Mouse (Mus musculus) kidney, postnatal 4 days (tissue): Measurements from ENCODE around the gene Susd2.

ENCODE experiments used
- DNase-seq, 2 experiments: peaks; one replicate each; pipeline ENCODE4 v3.0.0; 2021; ENCODE audit warnings: mixed read lengths in 2 of 2

Susd2 gene

DNA sequence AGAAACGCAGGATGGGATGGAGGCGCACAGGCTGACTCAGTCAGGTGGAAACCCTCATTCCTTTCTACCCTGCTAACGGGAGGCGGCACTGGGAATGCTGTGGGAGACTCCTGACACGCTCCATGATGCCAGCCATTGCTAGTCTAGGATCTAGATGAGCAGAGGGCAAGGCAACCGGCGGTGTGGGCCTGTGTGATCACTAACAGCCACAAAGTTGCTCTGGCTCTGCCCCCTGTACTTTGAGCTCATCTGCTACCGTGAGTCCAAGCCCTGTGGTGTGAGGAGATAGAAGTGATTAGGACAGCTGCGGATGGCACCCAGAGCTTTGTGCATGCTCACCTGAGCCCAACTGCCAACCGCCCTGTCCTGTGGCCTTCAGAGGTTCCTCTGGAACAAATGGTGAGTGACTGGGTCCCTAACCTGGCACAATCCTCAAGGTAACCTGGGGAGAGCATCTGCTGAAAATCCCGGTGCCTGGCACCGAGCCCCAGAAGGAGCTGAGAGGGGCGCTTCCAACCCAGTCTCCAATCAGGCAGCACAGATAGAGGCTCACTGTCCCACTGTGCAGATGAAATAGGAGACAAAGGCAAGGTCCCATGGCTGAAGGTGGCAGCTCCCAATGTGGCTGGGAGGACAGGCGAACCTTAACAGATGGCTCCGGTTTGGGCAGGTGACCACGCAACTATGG lies 7.7 kb upstream of the Susd2 start:
- peak in 1 of 2 experiments; percentile 39 for DNase-seq

GRCm38 (mm10) chr10:75650306-75650902 lies 6.6 kb upstream of the Susd2 start:
- no peak for DNase-seq

GRCm38 (mm10) chr10:75649406-75649995 lies 5.7 kb upstream of the Susd2 start:
- no peak for DNase-seq

GRCm38 (mm10) chr10:75649001-75649400 lies 5.2 kb upstream of the Susd2 start:
- DNase-seq: no peak

GRCm38 (mm10) chr10:75648091-75648490 lies 4.3 kb upstream of the Susd2 start:
- DNase-seq: no peak

DNA sequence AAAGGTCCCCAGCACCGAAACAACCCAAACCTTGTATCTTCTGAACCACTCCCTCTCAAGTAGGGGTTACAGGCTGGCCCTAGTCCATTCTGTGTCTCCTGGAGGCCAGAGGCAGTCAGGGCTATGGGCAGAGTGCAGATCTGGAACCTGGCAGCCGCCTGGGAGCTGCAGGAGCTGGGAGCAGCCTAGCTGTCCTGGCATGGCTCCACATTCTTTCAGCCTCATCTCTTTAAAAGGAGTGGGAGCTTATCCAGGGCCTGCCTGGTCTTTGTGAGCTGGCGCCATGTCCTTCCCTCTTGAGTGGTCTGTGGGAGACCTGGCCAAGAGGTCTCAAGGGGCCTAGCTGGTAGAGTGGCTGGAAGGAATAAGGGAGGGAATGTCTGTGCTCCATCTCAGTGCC lies 3.6 kb upstream of the Susd2 start:
- DNase-seq: peak in 1 of 2 experiments; percentile 41

- no peak for DNase-seq
Observed at GRCm38 (mm10) chr10:75646406-75646805, 2.6 kb upstream of the Susd2 start.

- no peak for DNase-seq
Observed at GRCm38 (mm10) chr10:75645616-75646015, 1.8 kb upstream of the Susd2 start.

- DNase-seq: no peak
Observed at GRCm38 (mm10) chr10:75642891-75643290, 917 bp downstream of the Susd2 start.

DNA sequence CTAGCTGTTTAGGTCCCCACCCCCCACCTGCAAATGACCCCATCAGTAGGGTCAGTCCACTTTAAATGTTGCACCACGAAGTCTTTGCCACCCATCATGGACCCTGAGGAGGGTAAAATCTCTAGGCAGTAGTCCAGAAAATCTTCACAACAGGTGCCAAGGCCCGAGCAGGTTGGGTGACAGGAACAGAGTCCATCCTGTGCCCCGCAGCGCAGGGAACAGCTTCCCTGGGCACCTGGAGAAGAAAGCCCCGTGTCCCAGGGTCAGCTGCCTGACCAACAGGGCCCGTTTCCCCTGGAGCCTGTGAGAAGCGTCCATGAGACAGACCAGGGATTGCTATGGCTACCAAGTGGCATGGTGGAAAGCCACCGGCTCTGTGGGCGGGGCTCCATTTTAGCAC lies 1.4 kb downstream of the Susd2 start:
- no peak for DNase-seq

GRCm38 (mm10) chr10:75641721-75642222 lies 2.0 kb downstream of the Susd2 start:
- DNase-seq: no peak

- peak in 1 of 2 experiments; percentile 0 for DNase-seq
Observed at GRCm38 (mm10) chr10:75637711-75638110, 6.1 kb downstream of the Susd2 start.

DNA sequence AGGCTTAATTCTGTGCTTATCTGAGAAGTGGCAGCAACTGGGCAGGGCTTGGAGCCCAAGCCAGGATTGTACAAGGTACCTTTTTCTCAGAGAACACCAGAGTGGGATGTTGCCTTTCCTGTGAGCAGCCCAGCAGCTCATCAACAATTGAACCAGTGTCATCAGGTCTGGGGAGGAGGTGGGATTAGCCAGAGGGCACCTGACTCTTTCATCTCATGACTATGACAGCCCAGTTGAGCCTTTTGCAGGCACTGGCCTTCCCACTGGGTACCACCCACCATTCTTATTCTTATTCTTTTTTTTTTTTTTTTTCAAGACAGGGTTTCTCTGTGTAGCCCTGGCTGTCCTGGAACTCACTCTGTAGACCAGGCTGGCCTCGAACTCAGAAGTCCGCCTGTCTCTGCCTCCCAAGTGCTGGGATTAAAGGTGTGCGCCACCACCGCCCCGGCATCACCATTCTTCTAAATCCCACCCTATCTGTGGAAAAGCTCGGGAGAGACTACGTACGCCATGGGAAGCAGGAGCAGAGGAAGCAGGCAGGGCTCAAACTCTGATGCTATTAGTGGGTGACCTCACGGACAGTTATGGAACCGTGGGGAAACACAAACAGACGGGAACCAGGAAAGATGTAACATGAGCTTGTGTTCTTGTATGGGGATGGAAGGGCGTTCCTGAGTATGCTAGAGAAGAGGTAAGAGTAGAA lies 7.6 kb downstream of the Susd2 start:
- DNase-seq: peak in 1 of 2 experiments; percentile 1

DNA sequence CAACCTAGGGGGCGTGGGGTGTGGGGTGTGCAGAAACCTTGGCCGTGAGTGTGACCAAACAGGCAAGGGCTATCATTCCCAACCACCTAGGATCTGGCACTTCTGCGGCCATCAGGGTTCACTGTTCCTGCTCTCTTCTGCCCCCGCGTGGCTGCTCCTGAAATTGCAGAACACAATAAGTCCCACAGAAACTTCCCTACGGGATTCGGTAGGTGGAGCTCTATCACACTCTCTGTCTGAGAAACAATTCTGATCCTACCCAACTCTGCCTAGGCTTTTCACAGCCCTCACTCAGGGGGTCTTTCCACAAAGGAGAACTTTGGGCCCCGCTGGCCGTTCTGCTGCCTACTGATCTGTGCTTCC lies 8.1 kb downstream of the Susd2 start:
- DNase-seq: peak; percentile 83 to 85

DNA sequence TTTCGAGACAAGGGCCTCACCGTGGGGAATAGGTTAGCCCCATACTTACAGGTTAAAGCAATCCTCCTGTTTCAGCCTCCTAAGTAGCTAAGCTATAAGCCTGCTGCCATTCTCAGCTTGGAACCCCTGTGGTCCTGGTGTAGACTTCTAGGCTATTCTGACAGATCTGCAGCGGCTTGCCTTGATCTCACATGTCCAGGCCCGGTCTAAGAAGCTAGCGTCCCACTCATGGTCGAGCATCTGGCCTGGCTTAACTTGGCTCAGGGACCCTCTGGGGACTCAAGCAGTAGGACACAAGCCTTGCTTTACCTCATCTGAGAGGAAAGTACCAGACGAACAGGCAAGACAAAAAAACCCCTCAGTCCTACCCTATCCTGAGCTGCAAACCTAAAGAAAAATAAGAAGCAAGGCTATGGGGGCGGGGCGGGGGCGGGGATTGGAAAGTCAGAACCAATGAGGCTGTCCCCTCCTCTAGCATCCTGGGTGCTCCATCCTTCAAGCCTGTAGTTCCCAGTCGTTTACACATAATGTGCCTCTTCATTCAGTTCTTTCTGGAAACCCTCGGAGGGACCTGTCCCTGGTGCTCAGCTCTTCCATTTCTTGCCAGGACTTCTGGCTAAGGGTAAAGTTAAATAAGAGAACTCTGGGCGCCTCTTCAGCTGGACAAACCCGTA lies 8.7 kb downstream of the Susd2 start:
- no peak for DNase-seq

- DNase-seq: peak in 1 of 2 experiments; percentile 1
Observed at GRCm38 (mm10) chr10:75634610-75635009, 9.2 kb downstream of the Susd2 start.

DNA sequence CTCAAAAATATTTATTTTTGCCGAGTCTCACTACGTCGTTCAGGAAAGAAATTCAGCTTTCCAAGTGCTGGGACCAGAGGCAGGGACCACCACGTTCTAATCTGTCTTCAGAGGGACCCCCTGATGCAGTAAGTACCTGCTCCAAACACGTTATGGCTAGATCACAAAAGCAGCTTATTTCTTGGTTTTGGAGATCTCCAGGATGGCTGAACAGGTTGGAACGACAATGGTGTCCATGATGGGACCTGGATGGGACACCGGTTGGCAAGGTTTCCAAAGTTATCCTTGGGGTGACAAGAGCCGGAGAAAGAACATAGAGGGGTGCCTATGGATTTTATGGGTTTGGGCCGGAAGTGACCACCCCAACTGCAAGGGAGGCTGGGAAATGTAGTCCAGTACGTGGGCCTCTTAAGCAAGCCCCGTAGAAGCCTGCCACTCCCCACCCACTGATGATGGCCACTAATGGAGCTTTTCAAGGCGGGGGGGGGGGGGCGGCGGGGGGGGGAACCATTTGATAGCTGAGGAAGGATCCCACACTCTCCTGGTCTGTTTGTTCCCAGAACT lies 10.2 kb downstream of the Susd2 start:
- DNase-seq: peak in 1 of 2 experiments; percentile 1

GRCm38 (mm10) chr10:75633048-75633447 lies 10.8 kb downstream of the Susd2 start:
- no peak for DNase-seq

GRCm38 (mm10) chr10:75632633-75633032 lies 11.2 kb downstream of the Susd2 start:
- DNase-seq: peak in 1 of 2 experiments; percentile 26

GRCm38 (mm10) chr10:75627490-75627889 lies 16.3 kb downstream of the Susd2 start:
- no peak for DNase-seq

DNA sequence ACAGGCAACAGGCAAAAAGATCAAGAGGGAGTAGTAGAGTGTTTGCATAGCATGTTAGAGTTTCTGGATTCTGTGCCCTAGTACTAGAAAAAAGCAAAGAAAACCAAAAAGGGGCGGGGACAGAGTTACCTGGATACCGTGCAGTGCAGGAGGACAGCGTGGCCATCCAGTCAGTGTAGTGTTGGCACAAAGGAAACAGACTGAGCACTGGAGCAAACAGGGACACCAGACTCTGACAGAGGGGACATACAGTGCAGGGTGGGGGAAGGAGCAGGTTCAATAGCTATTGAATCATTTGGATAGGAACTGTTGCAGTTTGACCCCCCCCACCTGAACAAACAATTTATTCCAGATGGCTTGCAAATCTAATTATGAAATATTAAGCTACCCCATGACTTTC lies 16.8 kb downstream of the Susd2 start:
- DNase-seq: no peak

GRCm38 (mm10) chr10:75625920-75626319 lies 17.9 kb downstream of the Susd2 start:
- no peak for DNase-seq

DNA sequence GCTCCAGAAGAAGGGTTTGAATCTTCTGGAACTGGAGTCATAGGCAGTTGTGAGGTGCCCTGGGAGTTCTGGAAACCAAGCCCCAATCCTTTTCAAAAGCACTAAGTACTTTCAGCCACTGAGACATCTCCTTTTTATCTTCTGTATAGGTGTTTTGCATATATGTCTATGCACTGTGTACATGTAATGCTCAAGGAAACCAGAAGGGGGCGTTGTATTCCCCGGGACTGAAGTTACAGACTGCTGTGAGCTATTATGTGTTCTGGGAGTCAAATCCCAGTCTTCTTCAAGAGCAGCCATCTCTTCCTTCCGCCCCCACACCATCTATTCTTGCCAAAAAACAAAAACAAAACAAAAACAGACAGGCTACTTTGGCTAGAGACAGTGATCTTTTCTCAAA lies 23.0 kb downstream of the Susd2 start:
- DNase-seq: no peak
